Mouse (Mus musculus): ENCODE results near the gene BC034090.

GRCm38 (mm10) chr1:155167453-155167852 lies 76.8 kb downstream of the BC034090 start:
- no peak for TF ChIP-seq CTCF (conservative IDR thresholded peaks at IDR 0.05; ENCODE audit: insufficient read depth, insufficient read length, low read depth, low read length)
- no peak for TF ChIP-seq POLR2A (IDR thresholded peaks at IDR 0.05; ENCODE audit: low read depth, low read length)
